Mouse (Mus musculus): ENCODE results near the gene Urm1.

DNA sequence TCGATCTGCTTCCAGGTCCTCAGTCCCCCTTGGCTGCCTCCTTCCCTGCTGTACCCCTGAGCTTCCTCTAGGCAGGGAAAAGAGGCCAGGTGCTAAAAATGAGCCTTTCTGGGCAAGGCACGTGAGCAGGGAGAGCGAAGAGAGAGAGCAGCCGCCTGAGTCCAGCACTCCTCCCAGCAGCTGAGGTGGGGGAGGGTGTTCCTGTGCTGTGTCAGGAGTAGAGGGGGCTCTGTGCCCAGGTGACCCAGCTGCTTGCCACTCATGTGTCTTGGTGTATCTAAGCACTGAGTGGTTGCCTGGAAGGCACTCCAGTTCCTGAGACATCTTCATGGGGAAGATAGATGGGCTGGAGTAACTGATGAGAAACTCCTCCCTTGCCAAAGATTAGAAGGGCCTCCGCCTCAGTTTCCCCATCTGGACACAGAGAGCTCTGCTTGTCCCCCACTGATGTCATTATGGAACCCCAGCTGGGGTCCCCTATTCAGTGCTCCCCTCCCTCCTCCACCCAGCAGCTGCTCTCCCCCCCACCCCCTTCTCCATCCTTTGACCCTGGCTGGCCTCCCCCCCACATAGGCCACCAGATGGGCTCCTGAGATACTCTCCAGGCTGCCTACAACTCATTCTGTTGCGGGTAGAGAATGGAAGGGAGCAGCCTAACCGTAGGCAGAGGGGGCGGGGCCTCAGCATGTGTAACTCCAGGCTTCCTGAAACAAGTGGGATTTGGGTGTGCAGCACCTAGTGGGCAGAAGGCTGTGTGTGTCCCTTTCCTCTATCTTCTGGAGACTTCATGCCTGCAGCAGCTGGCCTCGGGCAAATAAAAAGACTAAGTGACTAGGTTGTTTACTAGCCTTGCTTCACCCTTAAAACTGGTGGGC is 23.6 kb downstream of the Urm1 start:
- no peak for TF ChIP-seq CTCF (IDR thresholded peaks at IDR 0.05; ENCODE audit: low read depth, low read length)
- no peak for TF ChIP-seq TAL1 (conservative IDR thresholded peaks at IDR 0.05; ENCODE audit: low read depth, low read length)
- TF ChIP-seq GATA2 (IDR thresholded peaks at IDR 0.05; ENCODE audit: borderline replicate concordance, low read depth, low read length): no peak
- TF ChIP-seq GATA1 (IDR thresholded peaks at IDR 0.05; ENCODE audit: borderline replicate concordance, low read length): no peak
- no peak for TF ChIP-seq POLR2AphosphoS5 (IDR thresholded peaks at IDR 0.05; ENCODE audit: insufficient replicate concordance, low read depth, low read length)
